Mouse (Mus musculus) adrenal gland, postnatal 36 days (tissue): ENCODE measurements around the gene Fam193b. TPM values are rescaled to one million over a fixed set of nuclear protein-coding genes. Genes with fewer than 3 reads are reported as not detected.

ENCODE experiments used
- DNase-seq, 2 experiments: peaks; one replicate each; pipeline ENCODE4 v3.0.0; 2021; ENCODE audit warnings: mixed read lengths in 1 of 2
- microRNA-seq: library from miRNA; unstranded; fragments of <30 nt; microRNA quantifications from one replicate; pipeline ENCODE4 v1.2.0, GENCODE M21; 2021
- total RNA-seq, 2 experiments: library from RNA; stranded (reverse); gene quantifications; 2 replicates each; pipeline ENCODE4 v1.2.3; 2021

The Fam193b gene
- total RNA-seq, 2 experiments from 2014 or later, result 32.3 to 40.4 TPM

- no peak for DNase-seq
These were observed 72.0 kb downstream of the Fam193b start for GRCm38 (mm10) chr13:55498906-55499305.

DNA sequence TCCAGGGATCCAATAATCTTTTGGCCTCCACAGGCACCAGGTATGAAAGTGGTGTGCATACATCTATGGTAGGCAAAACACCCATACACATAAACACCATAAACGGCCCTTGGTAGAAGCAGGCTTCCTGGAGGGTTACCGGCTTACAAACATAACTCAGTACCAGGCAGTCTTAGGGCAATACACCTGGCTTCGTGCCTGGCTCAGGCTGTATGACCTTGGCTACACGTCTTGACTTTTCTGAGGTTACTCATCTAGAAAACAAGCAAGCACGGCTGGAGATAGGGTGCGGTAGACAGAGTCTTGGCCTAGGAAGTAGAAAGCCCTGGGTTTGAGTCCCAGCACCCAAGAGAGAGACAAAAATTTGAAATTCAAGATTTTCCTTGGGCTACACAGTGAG, 74.3 kb downstream of the Fam193b start:
- DNase-seq, result peak; percentile 31 to 57

GRCm38 (mm10) chr13:55495702-55496101, 75.2 kb downstream of the Fam193b start:
- no peak for DNase-seq

DNA sequence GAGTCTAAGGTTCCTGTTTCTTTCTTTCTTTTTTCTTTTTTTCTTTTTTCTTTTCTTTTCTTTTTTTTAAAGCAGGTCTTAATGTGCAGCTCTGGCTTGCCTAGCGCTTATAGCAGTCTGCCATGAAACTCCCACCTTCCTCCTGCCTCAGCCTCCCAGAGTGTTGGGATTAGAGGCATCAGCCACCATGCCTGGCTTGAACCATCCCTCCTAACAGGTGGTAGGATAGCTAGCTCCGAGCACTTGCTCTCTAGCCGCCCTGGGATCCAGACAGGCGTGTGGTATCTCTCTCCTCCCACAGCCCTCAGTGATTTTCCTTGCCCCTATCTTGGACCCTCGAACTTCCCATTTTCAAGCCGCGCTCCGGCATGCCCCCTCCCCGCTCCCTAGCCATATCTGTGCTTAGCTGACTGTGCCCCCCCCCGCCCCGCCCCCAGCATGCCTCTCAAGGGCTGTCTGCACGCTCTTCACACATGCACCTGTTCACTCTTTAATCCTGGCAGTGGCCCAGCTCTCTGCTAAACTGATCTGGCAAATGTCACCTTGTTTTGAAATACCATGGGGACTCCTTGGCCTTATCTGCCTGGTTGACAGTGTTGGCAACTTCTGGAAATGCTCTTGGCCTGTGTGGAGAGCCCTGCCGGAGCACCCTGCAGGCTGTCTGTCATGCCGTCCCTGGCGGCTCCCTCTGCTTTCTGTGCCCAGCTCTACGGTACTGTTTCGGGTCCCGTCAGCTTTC, 75.9 kb downstream of the Fam193b start:
- peak; percentile 41 to 66 for DNase-seq

DNA sequence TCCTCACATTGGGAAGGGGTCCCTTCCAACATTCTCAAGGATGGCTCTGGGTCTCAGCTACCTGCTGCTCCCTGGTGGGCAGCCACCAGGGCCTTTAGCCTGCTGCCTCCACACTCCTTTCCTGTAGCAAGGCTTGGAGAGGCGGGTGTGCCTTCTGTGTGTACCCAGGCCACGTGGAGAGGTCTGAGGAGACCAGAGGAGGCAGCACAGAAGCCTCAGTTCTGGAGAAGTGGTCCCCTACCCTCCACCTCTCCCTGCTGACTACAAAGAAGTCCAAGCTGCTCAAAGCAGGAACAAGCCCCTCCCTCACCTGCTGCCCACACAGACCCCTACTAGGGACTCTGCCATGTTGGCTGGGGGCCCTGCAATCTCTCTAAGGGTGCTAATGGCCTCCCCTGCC, 76.7 kb downstream of the Fam193b start:
- DNase-seq, result no peak

Small RNAs within 50 kb of the gene (microRNA-seq; reads per million reads assigned to microRNA genes)
- 0.75 reads per million for gene Mir6945

Other genes with a start within 250 kb of the Fam193b start
- 10 to 100 TPM; 56.9 to 63.8 TPM for gene Rab24, start 249.2 kb downstream of the Fam193b start, total RNA-seq
- gene Mxd3, start 241.3 kb downstream of the Fam193b start, total RNA-seq, result 1 to 10 TPM; 2.9 to 3.0 TPM
- 100 to 1,000 TPM; 114 to 118 TPM for gene Lman2, start 208.3 kb downstream of the Fam193b start, total RNA-seq
- under 1 TPM; 0.49 to 0.86 TPM for gene Rgs14, start 201.4 kb downstream of the Fam193b start, total RNA-seq
- gene Slc34a1, start 172.9 kb downstream of the Fam193b start, total RNA-seq, result not detected
- gene Pfn3, start 155.9 kb downstream of the Fam193b start, total RNA-seq, result not detected
- under 1 TPM in 1 of 2 experiments, not detected in 1; 0.30 TPM for gene F12, start 144.3 kb downstream of the Fam193b start, total RNA-seq
- gene Grk6, start 126.0 kb downstream of the Fam193b start, total RNA-seq, result 10 to 100 TPM; 34.5 to 49.4 TPM
- 1 to 10 TPM; 1.9 to 3.3 TPM for gene Prr7, start 106.9 kb downstream of the Fam193b start, total RNA-seq
- 10 to 100 TPM; 16.0 to 18.0 TPM for gene Dbn1, start 83.0 kb downstream of the Fam193b start, total RNA-seq
- 10 to 100 TPM; 15.2 to 23.9 TPM for gene Pdlim7, start 57.4 kb downstream of the Fam193b start, total RNA-seq
- 1 to 10 TPM; 2.3 to 4.6 TPM for gene Dok3, start 41.8 kb downstream of the Fam193b start, total RNA-seq
- gene Ddx41, start 34.5 kb downstream of the Fam193b start, total RNA-seq, result 10 to 100 TPM; 47.3 to 51.7 TPM
- 100 to 1,000 TPM; 196 to 197 TPM for gene Tmed9, start 2.6 kb upstream of the Fam193b start, total RNA-seq
- 10 to 100 TPM; 13.4 to 16.6 TPM for gene B4galt7, start 28.8 kb upstream of the Fam193b start, total RNA-seq
- 10 to 100 TPM; 32.8 to 34.0 TPM for gene Caml, start 51.9 kb upstream of the Fam193b start, total RNA-seq
- gene Ddx46, start 63.9 kb upstream of the Fam193b start, total RNA-seq, result 10 to 100 TPM; 36.5 to 42.6 TPM
- gene B230219D22Rik, start 122.0 kb upstream of the Fam193b start, total RNA-seq, result 10 to 100 TPM; 63.5 to 65.7 TPM
- 10 to 100 TPM; 68.2 to 73.5 TPM for gene Txndc15, start 143.5 kb upstream of the Fam193b start, total RNA-seq
- 10 to 100 TPM; 72.3 to 77.4 TPM for gene Pcbd2, start 156.2 kb upstream of the Fam193b start, total RNA-seq
- under 1 TPM in 1 of 2 experiments, not detected in 1; 0.20 TPM for gene Catsper3, start 213.4 kb upstream of the Fam193b start, total RNA-seq